Mouse (Mus musculus): Measurements from ENCODE around the gene Muc20.
A peak's percentile ranks its signal among the peaks of the same experiment; 100 is the strongest.

Muc20 gene

GRCm38 (mm10) chr16:32790056-32790455 is 7.2 kb downstream of the Muc20 start:
- no peak for DNase-seq

GRCm38 (mm10) chr16:32784840-32785239 is 12.4 kb downstream of the Muc20 start:
- no peak for DNase-seq

GRCm38 (mm10) chr16:32783324-32784062 is 13.7 kb downstream of the Muc20 start:
- DNase-seq, result no peak

- DNase-seq, result peak; percentile 4
Measured at GRCm38 (mm10) chr16:32778956-32779355, 18.3 kb downstream of the Muc20 start.

GRCm38 (mm10) chr16:32776676-32777075 is 20.6 kb downstream of the Muc20 start:
- DNase-seq, result no peak

GRCm38 (mm10) chr16:32766904-32767303 is 30.3 kb downstream of the Muc20 start:
- DNase-seq, result no peak

- no peak for DNase-seq
Measured at GRCm38 (mm10) chr16:32764961-32765360, 32.3 kb downstream of the Muc20 start.

- no peak for DNase-seq
Measured at GRCm38 (mm10) chr16:32764550-32764949, 32.7 kb downstream of the Muc20 start.

GRCm38 (mm10) chr16:32750242-32751127 is 46.8 kb downstream of the Muc20 start:
- DNase-seq, result no peak

GRCm38 (mm10) chr16:32745852-32746251 is 51.4 kb downstream of the Muc20 start:
- DNase-seq, result no peak

GRCm38 (mm10) chr16:32742712-32743111 is 54.5 kb downstream of the Muc20 start:
- DNase-seq, result no peak

- no peak for DNase-seq
Measured at GRCm38 (mm10) chr16:32741366-32741765, 55.9 kb downstream of the Muc20 start.

GRCm38 (mm10) chr16:32740003-32740663 is 57.1 kb downstream of the Muc20 start:
- DNase-seq, result no peak

- DNase-seq, result no peak
Measured at GRCm38 (mm10) chr16:32736022-32736421, 61.2 kb downstream of the Muc20 start.

GRCm38 (mm10) chr16:32735586-32735985 is 61.6 kb downstream of the Muc20 start, which contains the start of gene Muc4:
Gene Muc4 (plus strand): TSS chr16:32735886.
- no peak for DNase-seq

- no peak for DNase-seq
Measured at GRCm38 (mm10) chr16:32733213-32733612, 64.0 kb downstream of the Muc20 start.

- DNase-seq, result no peak
Measured at GRCm38 (mm10) chr16:32728730-32729129, 68.5 kb downstream of the Muc20 start.

- DNase-seq, result no peak
Measured at GRCm38 (mm10) chr16:32728240-32728639, 69.0 kb downstream of the Muc20 start.

Data from cerebellum, adult 8-10 months (tissue).